Mouse (Mus musculus): ENCODE results near the gene Lsm14a.

The Lsm14a gene

GRCm38 (mm10) chr7:34309186-34309764, 83.8 kb downstream of the Lsm14a start:
- DNase-seq, result no peak

- no peak for DNase-seq
Measured at GRCm38 (mm10) chr7:34308586-34308985, 84.5 kb downstream of the Lsm14a start.

- no peak for DNase-seq
Measured at GRCm38 (mm10) chr7:34305454-34305853, 87.7 kb downstream of the Lsm14a start.

- DNase-seq, result no peak
Measured at GRCm38 (mm10) chr7:34302651-34303050, 90.5 kb downstream of the Lsm14a start.

- no peak for DNase-seq
Measured at GRCm38 (mm10) chr7:34301952-34302351, 91.2 kb downstream of the Lsm14a start.

- DNase-seq, result no peak
Measured at GRCm38 (mm10) chr7:34298818-34299217, 94.3 kb downstream of the Lsm14a start.

- DNase-seq, result no peak
Measured at GRCm38 (mm10) chr7:34296124-34296523, 97.0 kb downstream of the Lsm14a start.

All from thymus, postnatal 36 days (tissue).